Mouse (Mus musculus) intestine, postnatal 0 days (tissue): ENCODE results near the gene Jrkl. TPM values are rescaled to one million over a fixed set of nuclear protein-coding genes. Genes with fewer than 3 reads are reported as not detected.

Source experiments
- ATAC-seq: fragments of 200-750 bp; cut with Nextera tagmentation; 2 replicates; pipeline ENCODE4 v1.8.0; 2017; ENCODE audit warnings: mild to moderate bottlenecking, moderate TSS enrichment, moderate library complexity
- H3K27ac ChIP-seq: fragments of 300-500 bp; sonication (generic); 2 replicates; pipeline ENCODE4 v1.5.1; 2014; ENCODE audit warnings: mild to moderate bottlenecking, low read depth, low read length, moderate library complexity
- H3K27me3 ChIP-seq: fragments of 300-500 bp; sonication (generic); replicated peaks from 2 replicates; pipeline ENCODE4 v1.6.1; 2014; ENCODE audit warnings: low read length, mixed read lengths; ENCODE audit not compliant: control insufficient read depth, insufficient read depth
- H3K36me3 ChIP-seq: fragments of 300-500 bp; sonication (generic); 2 replicates; pipeline ENCODE4 v1.6.1; 2014; ENCODE audit warnings: mild to moderate bottlenecking, moderate library complexity; ENCODE audit not compliant: control insufficient read depth, insufficient read depth
- H3K4me1 ChIP-seq: fragments of 300-500 bp; sonication (generic); replicated peaks from 2 replicates; pipeline ENCODE4 v1.6.1; 2014; ENCODE audit warnings: antibody characterized with exemption, low read length, mixed read lengths; ENCODE audit not compliant: control insufficient read depth, insufficient read depth
- H3K4me2 ChIP-seq: fragments of 300-500 bp; sonication (generic); replicated peaks from 2 replicates; pipeline ENCODE4 v1.6.1; 2014; ENCODE audit warnings: low read depth, mild to moderate bottlenecking, moderate library complexity
- H3K4me3 ChIP-seq: fragments of 300-500 bp; sonication (generic); 2 replicates; pipeline ENCODE4 v1.5.1; 2014; ENCODE audit warnings: low read depth, low read length
- H3K9ac ChIP-seq: fragments of 300-500 bp; sonication (generic); 2 replicates; pipeline ENCODE4 v1.6.1; 2014; ENCODE audit warnings: mild to moderate bottlenecking, low read depth, low read length
- H3K9me3 ChIP-seq: fragments of 300-500 bp; sonication (generic); 2 replicates; pipeline ENCODE4 v1.6.1; 2016; ENCODE audit warnings: mixed run types; ENCODE audit not compliant: control insufficient read depth
- CTCF ChIP-seq: sonication (generic); IDR thresholded peaks from 2 replicates; pipeline ENCODE4 v1.5.1; 2016; ENCODE audit warnings: low read depth, mild to moderate bottlenecking, control low read depth, antibody characterized with exemption, moderate library complexity
- WGBS: fragments of 180-500 bp; shearing (Covaris S2); extraction: QIAGEN DNeasy Blood & Tissue Kit; methylation state at CpG from one replicate; pipeline ENCODE4 v1.1.7; 2014; 5-methylcytosine and 5-hydroxymethylcytosine counted together
- polyA plus RNA-seq: library from polyadenylated mRNA; unstranded; fragments of >200 nt; fragmentation: Nextera tagmentation; extraction: Ambion mirVana; gene quantifications from 2 replicates; pipeline ENCODE4 v1.2.1, GENCODE M21; 2015

Gene Jrkl
- polyA plus RNA-seq, 1 experiment from 2014 or later, result 6.9 TPM

- Histone ChIP-seq H3K36me3 (no peaks in the 10 kb centered on the region), H3K27me3 (no peaks in the 10 kb centered on the region), H3K4me2 (no peak overlapping the region), H3K9me3 (no peaks in the 10 kb centered on the region), H3K9ac (no peak overlapping the region), H3K4me1 (no peaks in the 10 kb centered on the region), H3K27ac (no peak overlapping the region), H3K4me3 (no peak overlapping the region)
- no peak for ATAC-seq
- WGBS, result 79% methylated on average over 2 of the region's 2 CpGs
- no peak for TF ChIP-seq CTCF
Observed at GRCm38 (mm10) chr9:13206369-13206768, 39.3 kb downstream of the Jrkl start.

GRCm38 (mm10) chr9:13203681-13204080 is 41.9 kb downstream of the Jrkl start:
- no peak overlapping the region for H3K4me3 ChIP-seq
- 83% methylated on average over 5 of the region's 5 CpGs for WGBS
- ATAC-seq, result no peak

GRCm38 (mm10) chr9:13203109-13203508 is 42.5 kb downstream of the Jrkl start:
- Histone ChIP-seq H3K9me3 (no peaks in the 10 kb centered on the region), H3K9ac (no peak overlapping the region), H3K36me3 (no peaks in the 10 kb centered on the region), H3K4me3 (no peak overlapping the region), H3K4me2 (no peak overlapping the region), H3K4me1 (no peaks in the 10 kb centered on the region), H3K27me3 (no peaks in the 10 kb centered on the region), H3K27ac (no peak overlapping the region)
- no peak for ATAC-seq
- 68% methylated on average over 1 of the region's 1 CpGs for WGBS
- no peak for TF ChIP-seq CTCF

More at GRCm38 (mm10) chr9:13203681-13204080, 41.9 kb downstream of the Jrkl start:
- Histone ChIP-seq H3K36me3 (no peaks in the 10 kb centered on the region), H3K9ac (no peak overlapping the region), H3K27ac (no peak overlapping the region), H3K4me1 (no peaks in the 10 kb centered on the region), H3K4me2 (no peak overlapping the region), H3K27me3 (no peaks in the 10 kb centered on the region), H3K9me3 (no peaks in the 10 kb centered on the region)
- no peak for TF ChIP-seq CTCF

GRCm38 (mm10) chr9:13200079-13200478 is 45.5 kb downstream of the Jrkl start:
- no peak for ATAC-seq
- no peak for TF ChIP-seq CTCF
- Histone ChIP-seq H3K4me3 (no peak overlapping the region), H3K4me2 (no peak overlapping the region), H3K9me3 (no peaks in the 10 kb centered on the region), H3K27ac (no peak overlapping the region), H3K36me3 (no peaks in the 10 kb centered on the region), H3K27me3 (no peaks in the 10 kb centered on the region), H3K9ac (no peak overlapping the region), H3K4me1 (no peaks in the 10 kb centered on the region)
- 58% methylated on average over 3 of the region's 3 CpGs for WGBS

- H3K27ac ChIP-seq, result no peak overlapping the region
- H3K4me3 ChIP-seq, result no peak overlapping the region
- no peaks in the 10 kb centered on the region for H3K36me3 ChIP-seq
- WGBS, result 7% methylated on average over 7 of the region's 7 CpGs
- peak; percentile 69 for TF ChIP-seq CTCF
- no peak overlapping the region for H3K4me2 ChIP-seq
- H3K4me1 ChIP-seq, result no peaks in the 10 kb centered on the region
- H3K9ac ChIP-seq, result no peak overlapping the region
- ATAC-seq, result no peak
- H3K9me3 ChIP-seq, result no peaks in the 10 kb centered on the region
- no peaks in the 10 kb centered on the region for H3K27me3 ChIP-seq
Observed at GRCm38 (mm10) chr9:13195762-13196161, 49.9 kb downstream of the Jrkl start.

GRCm38 (mm10) chr9:13195268-13195667 is 50.4 kb downstream of the Jrkl start:
- ATAC-seq, result no peak
- no peaks in the 10 kb centered on the region for H3K27me3 ChIP-seq
- H3K9ac ChIP-seq, result no peak overlapping the region
- no peaks in the 10 kb centered on the region for H3K4me1 ChIP-seq
- peak; percentile 78 for TF ChIP-seq CTCF
- no peak overlapping the region for H3K4me2 ChIP-seq
- WGBS, result 2% methylated on average over 4 of the region's 4 CpGs
- no peaks in the 10 kb centered on the region for H3K9me3 ChIP-seq
- H3K36me3 ChIP-seq, result no peaks in the 10 kb centered on the region
- H3K27ac ChIP-seq, result no peak overlapping the region
- no peak overlapping the region for H3K4me3 ChIP-seq

- no peaks in the 10 kb centered on the region for H3K36me3 ChIP-seq
- ATAC-seq, result no peak
- no peak overlapping the region for H3K9ac ChIP-seq
- H3K9me3 ChIP-seq, result no peaks in the 10 kb centered on the region
- no peak overlapping the region for H3K4me3 ChIP-seq
- no peak overlapping the region for H3K27ac ChIP-seq
- TF ChIP-seq CTCF, result no peak
- H3K4me1 ChIP-seq, result no peaks in the 10 kb centered on the region
- H3K27me3 ChIP-seq, result no peaks in the 10 kb centered on the region
- H3K4me2 ChIP-seq, result no peak overlapping the region
- WGBS, result 87% methylated on average over 4 of the region's 4 CpGs
Observed at GRCm38 (mm10) chr9:13194619-13195018, 51.0 kb downstream of the Jrkl start.

Other genes with a start within 250 kb of the Jrkl start
- 5.2 and 5.8 TPM in 2 replicates for gene Ccdc82, start 1.1 kb upstream of the Jrkl start, polyA plus RNA-seq
- 3.1 and 3.4 TPM in 2 replicates for gene Maml2, start 52.1 kb upstream of the Jrkl start, polyA plus RNA-seq
- gene Gm17571, start 200.9 kb upstream of the Jrkl start, polyA plus RNA-seq, result not detected in 2 replicates